Mouse (Mus musculus) testis, adult 2 months (tissue): ENCODE measurements around the gene Tet2.

Experiments
- CTCF ChIP-seq: fragments of 200-500 bp; IDR thresholded peaks from 2 replicates; pipeline ENCODE4 v1.5.1; 2012; ENCODE audit warnings: low read depth, mild to moderate bottlenecking, inconsistent platforms, low read length, moderate library complexity; ENCODE audit not compliant: control insufficient read depth, insufficient read depth, insufficient replicate concordance
- POLR2A ChIP-seq: fragments of 200-500 bp; IDR thresholded peaks from 2 replicates; pipeline ENCODE4 v1.6.1; 2012; ENCODE audit warnings: low read depth, mild to moderate bottlenecking, inconsistent platforms, low read length, moderate library complexity; ENCODE audit not compliant: control insufficient read depth

- TF ChIP-seq CTCF (no peak), POLR2A (no peak)
Measured at GRCm38 (mm10) chr3:133581541-133581940, 36.6 kb upstream of the Tet2 start.
